Mouse (Mus musculus): Measurements from ENCODE around the gene Magea1. TPM values are rescaled to one million over a fixed set of nuclear protein-coding genes. Genes with fewer than 3 reads are reported as not detected.
"Not testable (repeated sequence)": the region's sequence is repeated elsewhere in the genome, so short reads cannot be mapped to it uniquely, and the experiment has no call there.

Magea1 gene
- not detected in 2 replicates for polyA plus RNA-seq (2012; rRNA removed)

DNA sequence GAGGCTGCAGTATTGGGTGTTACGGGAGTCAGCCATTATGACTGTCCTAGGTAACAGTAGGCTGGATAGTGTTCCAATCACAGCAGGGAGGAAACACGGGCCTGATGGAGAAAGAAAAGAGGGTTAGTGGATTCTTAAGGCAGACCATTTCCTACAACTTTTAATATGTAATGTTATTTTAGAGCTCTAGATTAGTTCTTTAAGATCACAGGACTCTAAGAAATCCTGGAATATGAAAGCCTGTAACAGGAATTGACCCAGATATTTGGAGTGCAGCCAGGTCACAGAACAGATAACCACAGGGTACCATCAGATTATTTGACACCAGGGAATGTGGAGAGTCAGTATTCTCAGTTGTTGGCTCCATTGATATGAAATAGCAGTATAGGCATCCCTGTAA is at the start of gene Magea1:
Magea1 (minus strand) TSS at position 101 of the 400 bp plus-strand sequence.
- H3K4me1 ChIP-seq (ENCODE audit: control insufficient read depth, insufficient read depth, low read length); H3K4me3 ChIP-seq (ENCODE audit: insufficient read depth, low read length); H3K27ac ChIP-seq (ENCODE audit: insufficient read depth, low read length): not testable (repeated sequence)

- H3K27ac ChIP-seq (ENCODE audit: insufficient read depth, low read length); H3K4me3 ChIP-seq (ENCODE audit: insufficient read depth, low read length): not testable (repeated sequence)
Observed at GRCm38 (mm10) chrX:155128312-155128711, 38.7 kb upstream of the Magea1 start, which contains the start of gene Cldn34b2. Gene Cldn34b2 (minus strand): TSS chrX:155128412.

DNA sequence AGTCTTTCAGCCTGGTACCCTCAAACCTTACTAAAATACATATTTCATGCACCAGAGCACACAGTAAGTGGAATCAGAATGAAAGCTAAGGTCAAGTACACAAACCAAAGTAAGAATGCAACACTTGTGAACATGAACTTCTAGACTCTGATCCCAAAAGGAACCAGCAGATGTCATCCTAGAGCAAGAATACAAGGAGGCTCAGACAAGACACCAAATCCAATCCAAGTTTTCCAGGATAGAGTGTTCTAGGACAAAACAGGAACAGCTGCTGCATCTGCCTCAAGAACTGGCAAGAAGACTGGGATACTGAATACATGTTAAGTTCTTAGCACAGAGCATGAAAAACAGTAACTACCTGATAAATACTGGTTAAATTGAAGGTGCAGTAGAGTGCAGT is 8.4 kb upstream of the Magea1 start:
- TF ChIP-seq POLR2A (IDR thresholded peaks at IDR 0.05; ENCODE audit: extremely low read depth, insufficient read depth, low read length) (no peak), CTCF (IDR thresholded peaks at IDR 0.05; ENCODE audit: extremely low read depth, insufficient read depth, low read length) (peak; percentile 17; the same call in 1 of the 2 replicates)
- H3K4me3 ChIP-seq (ENCODE audit: insufficient read depth, low read length): no peak overlapping the region
- no peaks in the 10 kb centered on the region for H3K4me1 ChIP-seq (ENCODE audit: control insufficient read depth, insufficient read depth, low read length)
- H3K27ac ChIP-seq (ENCODE audit: insufficient read depth, low read length): no peak overlapping the region

More at GRCm38 (mm10) chrX:155128312-155128711, 38.7 kb upstream of the Magea1 start, which contains the start of gene Cldn34b2:
- not testable (repeated sequence) for H3K4me1 ChIP-seq (ENCODE audit: control insufficient read depth, insufficient read depth, low read length)

GRCm38 (mm10) chrX:155093566-155093965 is 4.0 kb upstream of the Magea1 start, which contains the start of gene Magea2:
Gene Magea2 (minus strand): TSS chrX:155093666.
- not testable (repeated sequence) for H3K4me1 ChIP-seq (ENCODE audit: control insufficient read depth, insufficient read depth, low read length); H3K27ac ChIP-seq (ENCODE audit: insufficient read depth, low read length); H3K4me3 ChIP-seq (ENCODE audit: insufficient read depth, low read length)

- not testable (repeated sequence) for H3K27ac ChIP-seq (ENCODE audit: insufficient read depth, low read length); H3K4me3 ChIP-seq (ENCODE audit: insufficient read depth, low read length); H3K4me1 ChIP-seq (ENCODE audit: control insufficient read depth, insufficient read depth, low read length)
Observed at GRCm38 (mm10) chrX:155063045-155063444, 26.5 kb downstream of the Magea1 start, which contains the start of gene Magea5. Gene Magea5 (minus strand): TSS chrX:155063145.

Other genes with a start within 250 kb of the Magea1 start
- not detected in 2 replicates for gene Cldn34b1, start 199.5 kb downstream of the Magea1 start, polyA plus RNA-seq (2012; rRNA removed)
- not detected in 2 replicates for gene Magea6, start 153.8 kb downstream of the Magea1 start, polyA plus RNA-seq (2012; rRNA removed)
- not detected in 2 replicates for gene Magea3, start 140.3 kb downstream of the Magea1 start, polyA plus RNA-seq (2012; rRNA removed)
- not detected in 2 replicates for gene Magea8, start 93.9 kb downstream of the Magea1 start, polyA plus RNA-seq (2012; rRNA removed)
- not detected in 2 replicates for gene Magea5, start 26.6 kb downstream of the Magea1 start, polyA plus RNA-seq (2012; rRNA removed)
- gene Magea2, start 3.9 kb upstream of the Magea1 start, polyA plus RNA-seq (2012; rRNA removed): not detected in 2 replicates
- not detected in 2 replicates for gene Cldn34b2, start 38.6 kb upstream of the Magea1 start, polyA plus RNA-seq (2012; rRNA removed)
- gene Sat1, start 126.7 kb upstream of the Magea1 start, polyA plus RNA-seq (2012; rRNA removed): 97.3 and 98.1 TPM in 2 replicates
- gene Acot9, start 172.7 kb upstream of the Magea1 start, polyA plus RNA-seq (2012; rRNA removed): 16.3 and 18.0 TPM in 2 replicates

All from cortical plate, adult 2 months (tissue).